Mouse (Mus musculus) CH12.LX (cell line): ENCODE measurements around the gene Smim20.

ENCODE experiments used
- CTCF ChIP-seq, 2 experiments: IDR thresholded peaks in 1 of 2; conservative IDR thresholded peaks in 1 of 2; 2 replicates each; pipeline ENCODE4 v1.5.1; 2011 to 2012; ENCODE audit warnings: low read depth in 2 of 2, low read length in 2 of 2, improper control_type of control experiment in 1 of 2, inconsistent platforms in 1 of 2, mild to moderate bottlenecking in 1 of 2, moderate library complexity in 1 of 2
- GABPA ChIP-seq: IDR thresholded peaks from 2 replicates; pipeline ENCODE4 v1.6.1; 2012; ENCODE audit warnings: low read depth, low read length, improper control_type of control experiment, inconsistent platforms; ENCODE audit not compliant: insufficient replicate concordance
- MAX ChIP-seq: IDR thresholded peaks from 2 replicates; pipeline ENCODE4 v1.6.1; 2011; ENCODE audit warnings: low read length, improper control_type of control experiment
- MAZ ChIP-seq: IDR thresholded peaks from 2 replicates; pipeline ENCODE4 v1.6.1; 2012; ENCODE audit warnings: low read depth, mild to moderate bottlenecking, inconsistent platforms, low read length, improper control_type of control experiment, moderate library complexity
- MXI1 ChIP-seq: IDR thresholded peaks from 2 replicates; pipeline ENCODE4 v1.6.1; 2011; ENCODE audit warnings: mild to moderate bottlenecking, low read depth, low read length, improper control_type of control experiment
- POLR2A ChIP-seq: IDR thresholded peaks from 2 replicates; pipeline ENCODE4 v1.6.1; 2011; ENCODE audit warnings: low read depth, mild to moderate bottlenecking, improper control_type of control experiment, low read length
- USF1 ChIP-seq: IDR thresholded peaks from 2 replicates; pipeline ENCODE4 v1.6.1; 2014; ENCODE audit warnings: low read depth, mild to moderate bottlenecking, inconsistent platforms, low read length, improper control_type of control experiment
- ZMIZ1 ChIP-seq: IDR thresholded peaks from 2 replicates; pipeline ENCODE4 v1.6.1; 2012; ENCODE audit warnings: low read depth, mild to moderate bottlenecking, inconsistent platforms, low read length, improper control_type of control experiment
- ZNF384 ChIP-seq: IDR thresholded peaks from 2 replicates; pipeline ENCODE4 v1.6.1; 2012; ENCODE audit warnings: low read depth, low read length, improper control_type of control experiment, inconsistent platforms

- TF ChIP-seq POLR2A (no peak), GABPA (no peak), CTCF (conservative IDR thresholded peaks at IDR 0.05 in 1 of 2, IDR thresholded peaks at IDR 0.05 in 1 of 2; ENCODE audit: low read depth in 2 of 2, low read length in 2 of 2) (no peak), MAX (no peak), MXI1 (no peak), ZMIZ1 (no peak), USF1 (no peak), ZNF384 (no peak), MAZ (no peak)
These were observed 18.4 kb upstream of the Smim20 start for GRCm38 (mm10) chr5:53248499-53248898.
